Mouse (Mus musculus) urinary bladder, postnatal 25 days (tissue): ENCODE data around the gene Arntl.

Experiments used
- DNase-seq: peaks from one replicate; pipeline ENCODE4 v3.0.0; 2022; ENCODE audit warnings: low spot score

The Arntl gene

DNA sequence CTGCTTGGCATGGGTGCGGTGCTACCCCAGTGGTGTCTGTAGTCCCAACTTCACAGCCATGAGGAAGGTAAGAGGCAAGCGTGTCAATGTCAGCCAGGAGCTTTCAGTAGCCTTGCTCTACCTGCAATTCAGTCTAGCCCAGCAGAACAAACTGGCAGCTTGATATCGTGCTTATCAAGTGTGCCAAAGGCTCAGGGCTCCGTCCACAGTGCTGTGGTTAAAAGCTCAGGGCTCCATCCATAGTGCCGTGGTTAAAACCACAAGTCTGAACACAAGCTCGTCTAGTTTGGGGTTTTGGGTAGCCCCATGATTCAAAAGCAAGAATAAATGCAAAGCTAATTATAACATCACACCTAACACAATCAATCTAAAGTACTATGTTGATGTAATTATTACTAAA is 87.3 kb downstream of the Arntl start:
- no peak for DNase-seq

DNA sequence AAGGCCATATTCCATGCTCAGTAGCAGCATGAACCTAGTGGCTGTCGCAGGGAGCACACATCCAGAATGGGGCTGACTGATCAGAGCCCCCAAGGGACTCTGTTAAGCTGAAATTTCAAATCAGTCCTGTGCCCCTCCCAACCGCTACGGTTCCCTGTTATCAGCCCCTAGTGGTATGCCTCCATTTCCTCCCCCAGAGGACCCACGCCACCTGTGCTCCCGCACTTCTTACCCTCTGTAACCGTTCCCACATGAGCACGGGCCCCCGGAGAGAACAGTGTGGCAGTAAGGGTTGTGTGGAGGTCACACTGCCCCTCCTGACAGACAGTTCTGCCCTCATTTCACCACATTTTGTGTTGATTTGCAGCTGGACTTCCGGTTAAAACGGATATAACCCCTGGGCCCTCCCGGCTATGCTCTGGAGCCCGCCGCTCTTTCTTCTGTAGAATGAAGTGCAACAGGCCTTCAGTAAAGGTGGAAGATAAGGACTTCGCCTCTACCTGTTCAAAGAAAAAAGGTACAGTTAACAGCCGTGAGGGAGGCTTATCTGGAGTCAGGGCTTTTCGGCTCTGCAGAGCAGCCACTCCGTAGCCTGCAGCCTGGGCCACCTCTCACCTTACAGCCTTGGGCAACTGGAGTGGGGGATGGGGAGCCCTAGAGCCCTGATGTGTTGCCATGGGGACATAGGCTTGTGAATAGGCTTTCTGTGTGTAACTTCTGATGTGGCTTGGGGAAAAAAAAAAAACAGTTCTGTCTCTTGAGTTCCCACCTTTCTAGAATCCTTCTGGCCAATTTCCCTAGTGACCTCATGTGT is 88.0 kb downstream of the Arntl start:
- no peak for DNase-seq

DNA sequence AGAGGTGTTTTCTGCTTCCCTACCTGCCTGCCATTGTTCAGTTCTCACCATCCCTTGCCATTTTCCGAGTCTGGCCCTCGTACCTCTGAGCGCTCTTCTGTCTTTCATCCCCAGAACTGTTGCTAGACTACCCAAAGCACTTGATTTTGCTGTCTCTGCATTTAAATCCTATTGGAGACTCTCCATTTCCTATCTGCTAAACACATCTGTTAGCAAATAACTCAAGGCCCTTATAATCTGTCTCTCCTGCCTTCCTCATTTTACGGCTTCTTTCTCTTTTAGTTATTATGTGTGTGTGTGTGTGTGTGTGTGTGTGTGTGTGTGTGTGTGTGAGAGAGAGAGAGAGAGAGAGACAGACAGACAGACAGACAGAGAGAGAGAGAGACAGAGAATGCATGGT is 90.5 kb downstream of the Arntl start:
- DNase-seq: no peak

DNA sequence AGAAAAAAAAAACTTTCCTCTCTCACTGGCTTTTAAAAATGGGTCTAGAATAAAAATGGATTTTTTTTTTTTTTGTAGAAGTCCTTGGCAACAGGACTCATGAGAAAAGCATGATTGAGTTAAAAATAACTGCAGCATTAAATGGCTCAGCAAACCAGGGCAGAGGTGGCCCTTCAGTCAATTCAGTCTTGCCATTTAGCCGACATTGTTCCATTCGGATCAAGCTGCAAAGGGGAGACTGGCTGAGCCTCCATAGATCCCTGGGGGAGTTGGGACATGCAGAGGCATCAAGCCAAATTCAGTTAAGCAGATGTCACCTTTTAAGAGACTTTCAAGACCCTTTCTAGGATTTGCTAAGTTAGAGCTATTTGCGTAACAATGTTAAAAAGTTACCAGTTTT is 102.9 kb downstream of the Arntl start:
- DNase-seq: no peak

DNA sequence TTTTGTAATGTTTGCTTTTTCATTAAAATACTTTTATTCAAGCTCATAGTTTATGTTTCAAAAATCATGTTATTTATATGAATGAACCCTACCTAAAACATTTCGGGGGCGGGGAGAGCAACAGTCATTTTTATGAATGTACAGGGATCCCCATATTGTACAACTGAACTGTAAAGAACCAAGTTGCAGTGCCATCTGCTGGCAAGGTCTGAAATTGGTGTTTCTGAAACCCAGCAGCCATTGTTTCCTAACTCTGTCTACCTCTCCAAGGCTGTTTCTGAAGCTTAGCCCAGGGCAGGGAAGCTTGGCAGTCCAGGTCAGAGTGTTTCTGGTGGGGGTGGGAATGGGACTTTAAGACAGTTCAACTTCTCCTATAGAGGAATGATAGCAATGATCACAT is 104.5 kb downstream of the Arntl start:
- peak; percentile 60 for DNase-seq

DNA sequence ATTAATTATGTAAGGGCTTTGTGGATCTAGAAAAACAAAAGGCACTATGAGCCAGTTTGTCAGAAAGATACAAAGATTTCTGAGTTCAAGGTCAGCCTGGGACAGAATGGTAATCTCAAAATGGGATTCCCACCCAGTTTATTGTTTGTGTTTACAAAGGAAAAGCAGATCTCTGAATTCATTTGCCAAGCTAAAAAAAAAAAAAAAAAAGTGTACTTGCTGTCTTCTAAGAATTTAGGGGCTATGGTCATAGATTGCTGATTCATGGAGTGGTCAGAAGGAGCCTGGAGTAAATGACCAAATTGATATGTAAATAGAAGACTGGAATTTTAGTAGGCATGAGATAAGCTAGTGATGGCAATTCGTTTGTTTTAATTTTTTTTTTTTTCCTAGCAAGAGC is 112.9 kb downstream of the Arntl start:
- no peak for DNase-seq

DNA sequence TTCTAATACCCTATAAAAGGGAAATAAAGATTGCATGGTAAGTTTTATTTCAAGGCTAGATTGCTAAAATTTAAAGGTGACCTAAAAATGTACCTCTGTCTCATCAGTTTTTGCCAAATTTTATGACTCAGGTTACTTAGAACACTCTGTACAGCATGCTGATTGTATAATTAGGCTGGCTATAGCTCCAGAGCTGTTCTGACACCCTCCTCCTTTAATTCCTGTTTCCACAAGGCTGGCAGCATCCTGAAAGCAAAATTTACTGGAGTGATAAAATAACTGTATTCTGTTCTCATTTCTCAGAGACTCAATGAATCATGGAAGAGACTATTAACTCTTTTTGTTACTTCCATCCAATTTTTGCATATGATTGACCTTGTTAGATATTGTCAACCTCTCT is 126.8 kb downstream of the Arntl start:
- no peak for DNase-seq

DNA sequence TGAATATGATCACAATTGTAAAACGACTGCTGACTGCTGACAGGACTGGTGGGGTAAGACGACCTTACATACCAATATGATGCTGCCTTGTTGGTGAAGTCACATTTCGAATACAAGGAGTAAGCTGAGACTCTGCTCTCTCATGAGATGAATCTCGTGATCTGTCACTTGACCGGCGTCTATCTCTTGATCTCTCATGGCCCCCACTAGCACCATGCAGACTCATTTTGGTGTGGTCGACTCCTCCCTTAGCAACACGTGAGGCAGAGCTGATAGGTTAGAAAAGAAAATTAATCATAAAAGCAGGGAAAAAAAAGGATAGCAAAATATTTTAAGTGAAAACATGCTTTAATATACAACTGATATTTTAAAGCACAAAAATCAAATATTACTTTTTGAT is 128.0 kb downstream of the Arntl start:
- no peak for DNase-seq

DNA sequence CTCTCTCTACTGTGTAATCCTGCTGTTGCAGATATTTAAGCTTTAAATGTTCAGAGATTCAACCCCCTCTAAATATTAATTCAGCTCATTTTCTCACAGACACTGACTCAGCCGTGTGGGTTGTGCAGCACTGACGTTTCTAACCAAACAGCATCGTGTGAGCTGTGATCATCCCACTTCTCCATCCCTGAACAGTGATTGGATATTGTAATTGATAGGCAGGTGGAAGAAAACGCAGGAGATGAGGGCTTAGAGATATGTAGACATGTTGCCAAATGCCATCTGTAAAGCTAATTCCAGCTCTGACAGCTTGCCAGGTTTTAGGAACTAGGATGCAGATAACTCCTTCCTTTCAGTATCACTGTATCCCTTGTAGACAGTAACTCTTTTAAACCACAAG is 140.0 kb downstream of the Arntl start:
- no peak for DNase-seq

DNA sequence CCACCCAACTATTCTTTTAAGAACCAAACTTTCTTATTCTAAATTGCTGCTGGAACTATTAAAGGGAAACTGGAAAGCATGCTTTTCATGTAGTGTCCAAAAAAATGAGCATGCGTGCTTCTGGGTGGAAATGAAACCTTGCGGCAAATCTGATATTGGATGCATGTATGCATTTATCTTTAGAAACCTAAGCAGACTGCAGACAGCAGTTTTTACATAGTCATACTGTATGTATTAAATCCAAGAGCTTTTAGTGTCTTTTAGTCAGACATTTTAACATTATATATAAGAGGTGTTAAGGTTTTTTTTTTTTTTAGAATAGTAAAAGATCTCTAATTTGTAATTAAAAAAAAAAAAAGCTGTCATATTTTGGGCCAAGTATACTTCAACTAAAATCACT is 140.4 kb downstream of the Arntl start:
- DNase-seq: no peak

DNA sequence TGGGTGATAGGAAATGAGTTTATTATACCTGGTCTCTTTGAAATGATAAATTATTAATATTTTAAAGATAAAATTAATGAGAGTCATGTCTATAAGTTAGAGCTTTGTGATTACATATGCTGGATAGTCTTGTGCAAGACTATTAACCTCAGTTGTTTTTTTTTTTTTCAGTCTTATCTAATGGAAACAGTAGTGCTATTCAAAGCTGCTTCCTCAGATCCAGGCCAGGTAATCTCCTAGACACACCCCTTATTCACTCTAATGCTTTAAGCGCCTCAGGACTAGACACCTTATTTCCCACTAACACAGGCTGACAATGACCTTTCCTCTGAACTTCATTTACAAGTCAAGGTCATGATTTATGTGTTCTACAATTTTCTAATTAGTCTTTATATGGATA is 141.8 kb downstream of the Arntl start:
- no peak for DNase-seq
